Mouse (Mus musculus) liver, embryonic 14.5 days (tissue): ENCODE data around the gene Mcm2.

Experiments
- CTCF ChIP-seq: IDR thresholded peaks from 2 replicates; pipeline ENCODE4 v1.5.1; 2016; ENCODE audit warnings: antibody characterized with exemption, low read depth, control low read depth
- EP300 ChIP-seq: IDR thresholded peaks from 2 replicates; pipeline ENCODE4 v1.6.1; 2016; ENCODE audit warnings: antibody characterized with exemption, low read depth

- TF ChIP-seq CTCF (no peak), EP300 (no peak)
Measured at GRCm38 (mm10) chr6:88843241-88843640, 55.3 kb downstream of the Mcm2 start.
